Mouse (Mus musculus) v-Abl transformed pro-B cells (cell line): ENCODE results near the gene Inpp5a.

Experiments used
- in situ Hi-C, 2 experiments: fragments of 400-800 bp; cut with MboI; formaldehyde crosslinking; loops; one replicate each; pipeline ENCODE4 v1.15.1; 2025; ENCODE audit not compliant: unreplicated experiment in 2 of 2

The Inpp5a gene

GRCm38 (mm10) chr7:139587919-139588318, 199.0 kb downstream of the Inpp5a start:
- in situ Hi-C loops: no loop called here

GRCm38 (mm10) chr7:139590302-139590701, 201.4 kb downstream of the Inpp5a start:
- in situ Hi-C loops: no loop called here

GRCm38 (mm10) chr7:139591311-139591710, 202.4 kb downstream of the Inpp5a start:
- in situ Hi-C loops: no loop called here

- in situ Hi-C loops: no loop called here
Observed at GRCm38 (mm10) chr7:139595311-139595710, 206.4 kb downstream of the Inpp5a start.

GRCm38 (mm10) chr7:139595862-139596261, 207.0 kb downstream of the Inpp5a start:
- in situ Hi-C loops: no loop called here

GRCm38 (mm10) chr7:139610328-139610727, 221.4 kb downstream of the Inpp5a start:
- in situ Hi-C loops: no loop called here

GRCm38 (mm10) chr7:139615767-139616766, 227.2 kb downstream of the Inpp5a start:
- in situ Hi-C loops: no loop called here

GRCm38 (mm10) chr7:139622568-139622967, 233.7 kb downstream of the Inpp5a start:
- in situ Hi-C loops: no loop called here

GRCm38 (mm10) chr7:139625156-139625555, 236.2 kb downstream of the Inpp5a start:
- in situ Hi-C loops: no loop called here
